Mouse (Mus musculus) thymus, adult 18-20 months (tissue): ENCODE data around the gene Tnfrsf8.
A peak's percentile ranks its signal among the peaks of the same experiment; 100 is the strongest.
"Not testable (repeated sequence)": the region's sequence is repeated elsewhere in the genome, so short reads cannot be mapped to it uniquely, and the experiment has no call there.

Experiments used
- DNase-seq, 2 experiments: peaks; one replicate each; pipeline ENCODE4 v3.0.0; 2022; ENCODE audit warnings: mixed read lengths in 2 of 2

The Tnfrsf8 gene

GRCm38 (mm10) chr4:145314836-145315467, at the start of gene Tnfrsf8:
Gene Tnfrsf8, minus strand, starts transcription at chr4:145315164.
- peak; percentile 63 to 70 for DNase-seq

- not testable (repeated sequence) for DNase-seq
Measured at GRCm38 (mm10) chr4:145361635-145362034, 46.7 kb upstream of the Tnfrsf8 start.

GRCm38 (mm10) chr4:145361065-145361464, 46.1 kb upstream of the Tnfrsf8 start:
- peak; percentile 43 to 49 for DNase-seq

- DNase-seq, result no peak
Measured at GRCm38 (mm10) chr4:145360567-145360966, 45.6 kb upstream of the Tnfrsf8 start.

- no peak for DNase-seq
Measured at GRCm38 (mm10) chr4:145356234-145356633, 41.3 kb upstream of the Tnfrsf8 start.

GRCm38 (mm10) chr4:145353855-145354254, 38.9 kb upstream of the Tnfrsf8 start:
- no peak for DNase-seq

GRCm38 (mm10) chr4:145344948-145345347, 30.0 kb upstream of the Tnfrsf8 start:
- no peak for DNase-seq

GRCm38 (mm10) chr4:145341879-145342809, 27.2 kb upstream of the Tnfrsf8 start:
- peak; percentile 39 to 69 for DNase-seq

GRCm38 (mm10) chr4:145337906-145338858, 23.2 kb upstream of the Tnfrsf8 start:
- no peak for DNase-seq

- no peak for DNase-seq
Measured at GRCm38 (mm10) chr4:145336587-145336986, 21.6 kb upstream of the Tnfrsf8 start.

GRCm38 (mm10) chr4:145336019-145336418, 21.1 kb upstream of the Tnfrsf8 start:
- no peak for DNase-seq

GRCm38 (mm10) chr4:145323631-145324030, 8.7 kb upstream of the Tnfrsf8 start:
- DNase-seq, result no peak

GRCm38 (mm10) chr4:145322995-145323627, 8.1 kb upstream of the Tnfrsf8 start:
- DNase-seq, result peak in 1 of 2 experiments; percentile 3

- no peak for DNase-seq
Measured at GRCm38 (mm10) chr4:145322211-145322610, 7.2 kb upstream of the Tnfrsf8 start.

- no peak for DNase-seq
Measured at GRCm38 (mm10) chr4:145320624-145321023, 5.7 kb upstream of the Tnfrsf8 start.

GRCm38 (mm10) chr4:145319274-145320226, 4.6 kb upstream of the Tnfrsf8 start:
- DNase-seq, result peak; percentile 41 to 72

- DNase-seq, result no peak
Measured at GRCm38 (mm10) chr4:145316708-145317107, 1.7 kb upstream of the Tnfrsf8 start.

GRCm38 (mm10) chr4:145313966-145314365, 998 bp downstream of the Tnfrsf8 start:
- DNase-seq, result peak in 1 of 2 experiments; percentile 6

GRCm38 (mm10) chr4:145313256-145313655, 1.7 kb downstream of the Tnfrsf8 start:
- peak in 1 of 2 experiments; percentile 1 for DNase-seq

GRCm38 (mm10) chr4:145312530-145312929, 2.4 kb downstream of the Tnfrsf8 start:
- DNase-seq, result peak; percentile 61 to 73

- DNase-seq, result peak in 1 of 2 experiments; percentile 1
Measured at GRCm38 (mm10) chr4:145310859-145311258, 4.1 kb downstream of the Tnfrsf8 start.
